Mouse (Mus musculus) spleen, adult 2 months (tissue): ENCODE measurements around the gene Dnal1.

Source experiments
- CTCF ChIP-seq: fragments of 200-500 bp; IDR thresholded peaks from 2 replicates; pipeline ENCODE4 v1.5.1; 2011; ENCODE audit warnings: mild to moderate bottlenecking, inconsistent platforms; ENCODE audit not compliant: insufficient read depth, insufficient read length, insufficient replicate concordance; ENCODE audit errors: extremely low read depth
- POLR2A ChIP-seq: fragments of 200-500 bp; IDR thresholded peaks from 2 replicates; pipeline ENCODE4 v1.6.1; 2011; ENCODE audit warnings: low read depth, low read length, inconsistent platforms

GRCm38 (mm10) chr12:84191770-84192169, 77.6 kb downstream of the Dnal1 start:
- no peak for TF ChIP-seq CTCF
- TF ChIP-seq POLR2A = no peak
